Mouse (Mus musculus): ENCODE measurements around the gene Cyren. TPM values are rescaled to one million over a fixed set of nuclear protein-coding genes. Genes with fewer than 3 reads are reported as not detected.
A peak's percentile ranks its signal among the peaks of the same experiment; 100 is the strongest.

Gene Cyren
- 0.88 and 1.4 TPM in 2 replicates for polyA plus RNA-seq (2012)

DNA sequence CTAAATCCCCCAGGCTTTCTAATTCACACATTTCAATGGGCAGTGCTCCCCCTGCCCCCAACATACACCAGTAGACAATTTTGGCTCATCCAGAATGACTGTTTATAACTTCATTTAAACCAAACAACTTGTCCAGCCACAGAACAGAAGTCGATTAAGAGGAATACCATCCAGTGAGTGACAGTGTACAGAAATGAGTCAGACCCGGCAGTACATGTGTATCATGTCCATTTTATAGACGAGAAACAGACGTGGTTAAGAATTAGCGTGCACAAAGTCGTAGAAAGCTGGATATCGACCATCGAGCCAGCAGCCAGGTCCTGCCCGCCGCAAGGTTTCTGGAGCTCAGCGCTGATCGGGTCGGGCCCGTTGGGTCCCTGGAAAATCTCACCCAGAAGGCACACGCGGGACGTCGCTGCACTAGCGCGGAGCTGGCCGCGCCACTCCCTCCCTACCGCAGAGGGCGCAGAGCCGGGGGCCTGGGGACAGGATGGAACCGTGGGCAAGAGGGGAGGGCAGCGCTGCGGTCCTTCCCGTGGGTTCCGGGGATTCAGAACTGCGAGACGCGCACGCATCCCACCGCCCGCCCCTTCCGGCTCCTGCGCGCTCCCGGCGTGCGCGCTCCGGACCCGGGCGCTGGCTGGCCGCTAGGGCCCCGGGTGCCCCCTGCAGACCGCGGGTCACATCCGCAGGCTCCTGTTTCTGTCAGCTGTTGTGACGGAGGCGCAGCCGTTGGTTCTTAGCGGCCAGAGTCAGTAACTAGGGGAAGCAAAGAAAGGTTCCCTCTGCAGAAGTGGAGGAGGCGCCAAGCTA lies at the start of gene Cyren:
Gene Cyren (minus strand): TSS at position 552 of the 813 bp plus-strand sequence.
- no peaks in the 10 kb centered on the region for H3K27me3 ChIP-seq (ENCODE audit: control insufficient read depth)
- H3K9me3 ChIP-seq (ENCODE audit: control insufficient read depth, low read length), result no peaks in the 10 kb centered on the region
- peak within 1 kb of the TSS; percentile 72 for H3K4me3 ChIP-seq (replicated peaks)
- peaks cover 63% of the 10 kb centered on the region for H3K4me1 ChIP-seq (ENCODE audit: control insufficient read depth)
- H3K36me3 ChIP-seq (ENCODE audit: control insufficient read depth), result peaks cover 85% of the 10 kb centered on the region
- no peak for TF ChIP-seq GATA1 (IDR thresholded peaks at IDR 0.05; ENCODE audit: low read length)
- TF ChIP-seq TAL1 (IDR thresholded peaks at IDR 0.05; ENCODE audit: low read length), result no peak

DNA sequence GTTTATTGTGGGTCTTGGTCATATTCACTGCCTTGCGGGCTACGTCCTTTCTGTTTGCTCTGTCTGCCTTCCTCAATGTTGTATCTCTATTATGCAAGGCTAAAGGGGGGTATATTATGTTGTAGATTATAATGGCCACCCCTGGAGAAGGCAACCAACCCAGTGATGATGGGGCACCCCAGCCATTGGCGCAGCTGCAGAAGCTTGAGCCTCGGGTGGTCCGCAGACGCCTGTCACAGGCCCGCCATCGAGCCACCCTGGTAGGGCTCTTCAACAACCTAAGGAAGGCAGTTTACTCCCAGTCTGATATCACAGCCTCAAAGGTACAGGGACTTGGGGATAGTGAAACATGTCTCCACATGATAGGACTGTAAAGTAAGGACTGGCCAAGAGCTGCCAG lies 49.7 kb upstream of the Cyren start:
- Histone ChIP-seq H3K27me3 (ENCODE audit: control insufficient read depth) (no peaks in the 10 kb centered on the region), H3K4me1 (ENCODE audit: control insufficient read depth) (0 out of 2 replicates have a peak, but pooled peaks cover 2% of the 10 kb centered on the region), H3K9me3 (ENCODE audit: control insufficient read depth, low read length) (no peaks in the 10 kb centered on the region), H3K36me3 (ENCODE audit: control insufficient read depth) (no peaks in the 10 kb centered on the region), H3K4me3 (replicated peaks) (no peak overlapping the region)
- TF ChIP-seq TAL1 (IDR thresholded peaks at IDR 0.05; ENCODE audit: low read length), result no peak
- no peak for TF ChIP-seq GATA1 (IDR thresholded peaks at IDR 0.05; ENCODE audit: low read length)

DNA sequence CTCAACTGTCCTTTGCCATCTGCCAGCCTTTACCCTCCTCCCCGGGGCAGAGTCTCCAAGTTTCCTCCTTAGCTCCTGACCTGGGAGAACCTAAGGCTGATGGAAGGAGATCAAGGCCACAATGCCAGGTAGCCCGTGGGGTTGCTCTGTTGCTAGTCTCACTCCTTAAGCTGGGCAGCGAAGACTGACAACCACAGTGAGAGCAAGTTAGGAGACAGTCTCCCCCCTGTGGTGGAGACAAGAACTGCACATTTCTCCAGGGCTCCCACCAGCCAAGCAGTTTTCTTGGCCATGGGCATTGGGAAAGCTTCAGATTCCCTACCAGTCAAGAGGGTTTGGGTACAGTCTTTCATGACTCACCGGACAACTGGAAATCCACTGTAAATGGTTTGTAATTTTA lies 49.3 kb upstream of the Cyren start:
- no peaks in the 10 kb centered on the region for H3K27me3 ChIP-seq (ENCODE audit: control insufficient read depth)
- 0 out of 2 replicates have a peak, but pooled peaks cover 2% of the 10 kb centered on the region for H3K4me1 ChIP-seq (ENCODE audit: control insufficient read depth)
- H3K4me3 ChIP-seq (replicated peaks), result no peak overlapping the region
- TF ChIP-seq GATA1 (IDR thresholded peaks at IDR 0.05; ENCODE audit: low read length) (no peak), TAL1 (IDR thresholded peaks at IDR 0.05; ENCODE audit: low read length) (no peak)
- no peaks in the 10 kb centered on the region for H3K9me3 ChIP-seq (ENCODE audit: control insufficient read depth, low read length)
- no peaks in the 10 kb centered on the region for H3K36me3 ChIP-seq (ENCODE audit: control insufficient read depth)

DNA sequence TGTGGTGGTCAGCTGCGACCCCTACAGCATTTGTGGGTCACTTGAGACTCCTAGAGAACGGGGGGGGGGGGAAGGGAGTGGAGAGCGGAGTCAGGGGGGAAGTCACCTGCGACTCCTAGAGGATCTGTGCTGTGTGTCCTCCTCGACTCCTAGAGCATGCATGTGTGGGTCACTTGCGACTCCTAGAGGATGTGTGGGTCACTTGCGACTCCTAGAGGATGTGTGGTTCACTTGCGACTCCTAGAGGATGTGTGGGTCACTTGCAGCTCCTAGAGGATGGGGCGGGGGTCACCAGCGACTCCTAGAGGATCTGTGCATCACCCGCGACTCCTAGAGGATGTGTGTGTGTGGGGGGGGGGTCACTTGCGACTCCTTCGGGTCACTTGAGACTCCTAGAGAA lies 44.1 kb upstream of the Cyren start:
- Histone ChIP-seq H3K4me1 (ENCODE audit: control insufficient read depth) (peaks cover 7% of the 10 kb centered on the region), H3K4me3 (replicated peaks) (no peak overlapping the region), H3K27me3 (ENCODE audit: control insufficient read depth) (no peaks in the 10 kb centered on the region), H3K9me3 (ENCODE audit: control insufficient read depth, low read length) (no peaks in the 10 kb centered on the region), H3K36me3 (ENCODE audit: control insufficient read depth) (no peaks in the 10 kb centered on the region)
- TF ChIP-seq GATA1 (IDR thresholded peaks at IDR 0.05; ENCODE audit: low read length) (no peak), TAL1 (IDR thresholded peaks at IDR 0.05; ENCODE audit: low read length) (no peak)

DNA sequence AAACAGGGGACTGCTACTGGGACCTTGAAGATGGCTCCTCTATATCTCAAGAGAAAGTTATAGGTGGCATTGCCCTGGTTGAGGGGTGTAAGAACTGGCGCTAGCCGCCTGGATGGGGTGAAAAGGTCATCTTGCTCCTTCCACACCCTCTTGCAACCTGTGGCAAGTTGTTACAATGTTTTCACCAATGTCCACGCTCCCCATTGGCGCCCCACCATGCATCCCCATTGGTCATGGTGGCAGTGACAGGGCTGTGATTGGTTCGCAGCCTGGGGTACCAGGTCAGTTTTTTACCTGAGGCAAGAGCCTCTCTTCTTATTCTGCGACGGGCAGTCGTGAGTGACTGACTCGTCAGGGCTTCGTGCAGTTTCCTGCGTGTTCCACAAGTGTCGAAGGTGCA lies 42.8 kb upstream of the Cyren start:
- no peak for TF ChIP-seq TAL1 (IDR thresholded peaks at IDR 0.05; ENCODE audit: low read length)
- TF ChIP-seq GATA1 (IDR thresholded peaks at IDR 0.05; ENCODE audit: low read length), result no peak
- no peaks in the 10 kb centered on the region for H3K9me3 ChIP-seq (ENCODE audit: control insufficient read depth, low read length)
- no peak overlapping the region for H3K4me3 ChIP-seq (replicated peaks)
- H3K36me3 ChIP-seq (ENCODE audit: control insufficient read depth), result no peaks in the 10 kb centered on the region
- H3K4me1 ChIP-seq (ENCODE audit: control insufficient read depth), result peaks cover 13% of the 10 kb centered on the region
- H3K27me3 ChIP-seq (ENCODE audit: control insufficient read depth), result no peaks in the 10 kb centered on the region

DNA sequence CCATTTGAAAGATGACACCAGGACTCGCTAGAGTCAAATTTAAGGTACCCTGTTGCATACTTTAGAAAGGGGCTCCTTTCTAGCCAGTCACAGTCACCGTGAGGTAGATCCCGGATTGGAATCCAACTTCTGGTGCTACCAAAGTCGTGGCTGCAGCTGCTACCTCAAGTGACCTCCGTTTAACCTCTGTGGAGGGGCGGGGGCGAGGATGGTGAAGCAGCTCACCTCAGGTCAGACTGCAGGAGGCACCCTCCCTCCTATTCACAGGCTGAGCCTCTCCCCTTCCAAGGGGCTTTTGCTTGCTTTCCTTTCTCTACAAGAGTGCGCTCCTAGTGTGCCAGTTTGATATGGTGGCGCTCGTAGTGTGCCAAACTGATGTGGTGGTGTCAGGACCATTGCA lies 42.1 kb upstream of the Cyren start, which contains the start of gene Stra8:
Gene Stra8 (plus strand): TSS at position 208 of the 400 bp plus-strand sequence.
- peaks cover 13% of the 10 kb centered on the region for H3K4me1 ChIP-seq (ENCODE audit: control insufficient read depth)
- no peaks in the 10 kb centered on the region for H3K36me3 ChIP-seq (ENCODE audit: control insufficient read depth)
- H3K9me3 ChIP-seq (ENCODE audit: control insufficient read depth, low read length), result no peaks in the 10 kb centered on the region
- no peak within 1 kb of the TSS for H3K4me3 ChIP-seq (replicated peaks)
- TF ChIP-seq GATA1 (IDR thresholded peaks at IDR 0.05; ENCODE audit: low read length), result no peak
- TF ChIP-seq TAL1 (IDR thresholded peaks at IDR 0.05; ENCODE audit: low read length), result no peak
- H3K27me3 ChIP-seq (ENCODE audit: control insufficient read depth), result no peaks in the 10 kb centered on the region

DNA sequence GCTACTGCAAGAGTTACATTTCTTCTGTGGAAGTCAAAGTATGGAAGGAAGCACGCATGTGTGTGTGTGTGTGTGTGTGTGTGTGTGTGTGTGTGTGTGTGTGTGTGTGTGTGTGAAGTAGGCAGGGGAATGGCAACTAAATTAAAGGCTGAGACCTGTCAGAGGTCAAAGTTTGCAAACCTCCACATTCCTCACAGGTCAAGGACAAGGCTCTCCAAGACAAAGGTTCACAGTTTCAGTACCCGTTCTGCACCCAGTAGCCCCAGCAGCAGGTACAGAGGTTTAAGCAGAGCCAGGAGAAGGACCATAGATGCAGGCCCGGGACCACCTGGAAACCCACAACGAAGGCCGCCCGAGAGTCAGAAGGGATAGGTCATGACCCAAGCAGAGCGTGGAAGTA lies 41.3 kb upstream of the Cyren start:
- Histone ChIP-seq H3K9me3 (ENCODE audit: control insufficient read depth, low read length) (no peaks in the 10 kb centered on the region), H3K4me1 (ENCODE audit: control insufficient read depth) (peaks cover 20% of the 10 kb centered on the region), H3K4me3 (replicated peaks) (no peak overlapping the region), H3K27me3 (ENCODE audit: control insufficient read depth) (no peaks in the 10 kb centered on the region), H3K36me3 (ENCODE audit: control insufficient read depth) (no peaks in the 10 kb centered on the region)
- TF ChIP-seq GATA1 (IDR thresholded peaks at IDR 0.05; ENCODE audit: low read length), result no peak
- no peak for TF ChIP-seq TAL1 (IDR thresholded peaks at IDR 0.05; ENCODE audit: low read length)

DNA sequence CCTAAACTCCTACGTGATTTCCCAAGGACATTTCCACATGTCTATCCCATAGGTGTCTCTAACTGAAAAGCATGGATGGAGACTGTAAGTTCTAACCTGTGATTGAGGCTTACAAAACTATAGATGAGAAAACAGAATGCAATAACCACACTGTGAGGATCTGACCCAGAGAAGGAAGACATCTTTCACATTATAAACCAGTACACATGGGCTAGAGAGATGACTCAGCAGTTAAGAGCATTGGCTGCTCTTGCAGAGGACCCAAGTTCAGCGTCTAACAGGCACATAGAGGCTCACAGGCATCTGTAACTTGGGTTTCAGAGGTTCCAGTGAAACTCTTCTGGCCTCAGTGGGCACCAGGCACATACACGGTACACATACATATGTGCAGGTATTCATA lies 36.6 kb upstream of the Cyren start:
- TF ChIP-seq GATA1 (IDR thresholded peaks at IDR 0.05; ENCODE audit: low read length) (no peak), TAL1 (IDR thresholded peaks at IDR 0.05; ENCODE audit: low read length) (no peak)
- Histone ChIP-seq H3K27me3 (ENCODE audit: control insufficient read depth) (no peaks in the 10 kb centered on the region), H3K4me1 (ENCODE audit: control insufficient read depth) (peaks cover 54% of the 10 kb centered on the region), H3K4me3 (replicated peaks) (no peak overlapping the region), H3K36me3 (ENCODE audit: control insufficient read depth) (peaks cover 1% of the 10 kb centered on the region), H3K9me3 (ENCODE audit: control insufficient read depth, low read length) (no peaks in the 10 kb centered on the region)

DNA sequence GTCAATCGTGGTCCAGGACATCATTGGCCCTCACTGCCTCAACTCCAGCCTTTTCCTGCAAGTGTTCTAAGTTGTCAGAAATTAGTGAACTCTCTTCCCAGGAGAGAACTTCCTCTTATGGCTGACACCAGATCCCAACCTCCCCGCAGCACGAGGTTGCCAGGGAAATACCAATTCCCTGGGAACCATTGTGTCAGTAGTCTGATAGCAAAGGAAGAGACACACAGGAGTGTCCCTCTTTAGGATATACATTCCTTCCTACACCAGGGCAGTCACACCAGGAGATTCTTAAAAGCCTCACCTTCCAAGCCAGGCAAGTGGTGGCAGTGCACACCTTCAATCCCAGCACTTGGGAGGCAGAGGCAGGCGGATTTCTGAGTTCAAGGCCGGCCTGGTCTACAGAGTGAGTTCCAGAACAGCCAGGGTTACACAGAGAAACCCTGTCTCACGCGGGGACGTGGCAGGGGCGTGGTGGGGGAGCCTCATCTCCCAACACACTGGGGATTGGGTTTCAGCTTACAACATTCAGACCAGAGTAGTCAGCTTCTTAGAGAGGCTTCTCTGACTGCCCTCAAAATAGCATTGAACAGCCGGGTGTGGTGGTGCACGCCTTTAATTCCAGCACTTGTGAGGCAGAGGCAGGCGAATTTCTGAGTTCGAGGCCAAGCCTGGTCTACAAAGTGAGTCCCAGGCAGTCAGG lies 35.6 kb upstream of the Cyren start:
- H3K9me3 ChIP-seq (ENCODE audit: control insufficient read depth, low read length), result no peaks in the 10 kb centered on the region
- peaks cover 11% of the 10 kb centered on the region for H3K36me3 ChIP-seq (ENCODE audit: control insufficient read depth)
- H3K4me1 ChIP-seq (ENCODE audit: control insufficient read depth), result peaks cover 64% of the 10 kb centered on the region
- no peaks in the 10 kb centered on the region for H3K27me3 ChIP-seq (ENCODE audit: control insufficient read depth)
- H3K4me3 ChIP-seq (replicated peaks), result no peak overlapping the region
- TF ChIP-seq TAL1 (IDR thresholded peaks at IDR 0.05; ENCODE audit: low read length) (no peak), GATA1 (IDR thresholded peaks at IDR 0.05; ENCODE audit: low read length) (no peak)
